Comparison of ENCODE assay signal across 7 mouse cellular contexts in genomic region chr16:20517701-20518374, GRCm38 (mm10). TPM values are rescaled to one million over a fixed set of nuclear protein-coding genes. Genes with fewer than 3 reads are reported as not detected.
DNase-seq lines count a peak whose midpoint lies in the region; ATAC-seq and TF ChIP-seq lines count a peak whose summit lies in the region.

No protein-coding gene starts in this region.

- H3K9me3 ChIP-seq in limb, embryonic 10.5 days (replicated peaks), result no peaks in the 10 kb centered on the region
- no peaks in the 10 kb centered on the region for H3K9me3 ChIP-seq in midbrain, embryonic 12.5 days

- WGBS in thymus, adult 2 months, result 22% methylated on average over 6 of the region's 6 CpGs
- 6% methylated on average over 6 of the region's 6 CpGs for WGBS in limb, embryonic 10.5 days
- WGBS in midbrain, embryonic 12.5 days, result 3% methylated on average over 6 of the region's 6 CpGs

- DNase-seq in thymus, adult 2 months, result peak; percentile 14
- no peak for DNase-seq in thymus, postnatal 25 days
- peak; percentile 72 for DNase-seq in embryo, embryonic 9.5 days (ENCODE audit: extremely low spot score)
- peak; percentile 35 to 51 for DNase-seq in heart, postnatal 14 days
- DNase-seq in limb, embryonic 10.5 days (ENCODE audit: low spot score), result peak; percentile 70
- DNase-seq in thymus, postnatal 14 days, result no peak

- intact Hi-C loops in heart, postnatal 14 days (cut with DNase I), result loop anchor here (2.0 to 5.0 kb wide), 2 partner anchors 19 to 94 kb away; partner anchors contain the start of genes Alg3, Eef1akmt4, Eif2b5 and Gm49333

- H3K4me3 ChIP-seq in thymus, adult 2 months (ENCODE audit: control insufficient read depth, insufficient read depth, low read length), result peak overlapping the region; percentile 97
- H3K4me3 ChIP-seq in limb, embryonic 10.5 days, result peak overlapping the region; percentile 84
- peak overlapping the region; percentile 79 for H3K4me3 ChIP-seq in midbrain, embryonic 12.5 days

- no peaks in the 10 kb centered on the region for H3K27me3 ChIP-seq in thymus, adult 2 months (ENCODE audit: control insufficient read depth, insufficient read depth, low read length)
- H3K27me3 ChIP-seq in limb, embryonic 10.5 days (ENCODE audit: low read depth, poor library complexity, severe bottlenecking), result no peaks in the 10 kb centered on the region
- H3K27me3 ChIP-seq in midbrain, embryonic 12.5 days, result no peaks in the 10 kb centered on the region

- H3K9ac ChIP-seq in midbrain, embryonic 12.5 days (replicated peaks), result peak overlapping the region; percentile 92

- no peak overlapping the region for H3K27ac ChIP-seq in thymus, adult 2 months (ENCODE audit: control insufficient read depth, insufficient read depth, low read length)
- peak overlapping the region; percentile 97 for H3K27ac ChIP-seq in limb, embryonic 10.5 days
- H3K27ac ChIP-seq in midbrain, embryonic 12.5 days (replicated peaks), result peak overlapping the region; percentile 95

- H3K36me3 ChIP-seq in thymus, adult 2 months (ENCODE audit: control insufficient read depth, insufficient read depth, low read length), result no peaks in the 10 kb centered on the region
- peaks cover 37% of the 10 kb centered on the region for H3K36me3 ChIP-seq in limb, embryonic 10.5 days
- peaks cover 30% of the 10 kb centered on the region for H3K36me3 ChIP-seq in midbrain, embryonic 12.5 days

- H3K4me2 ChIP-seq in midbrain, embryonic 12.5 days (replicated peaks), result peak overlapping the region; percentile 69

- no peak for TF ChIP-seq POLR2A in thymus, adult 2 months (IDR thresholded peaks at IDR 0.05; ENCODE audit: control insufficient read depth, extremely low read depth, insufficient read depth, low read length, poor library complexity)

- no peak for TF ChIP-seq CTCF in thymus, adult 2 months (IDR thresholded peaks at IDR 0.05; ENCODE audit: borderline replicate concordance, control insufficient read depth, extremely low read depth, insufficient read depth, low read length, poor library complexity)

- H3K4me1 ChIP-seq in thymus, adult 2 months (replicated peaks; ENCODE audit: control insufficient read depth, insufficient read depth, low read length), result peaks cover 10% of the 10 kb centered on the region
- peaks cover 19% of the 10 kb centered on the region for H3K4me1 ChIP-seq in limb, embryonic 10.5 days
- peaks cover 31% of the 10 kb centered on the region for H3K4me1 ChIP-seq in midbrain, embryonic 12.5 days

- ATAC-seq in midbrain, embryonic 12.5 days (ENCODE audit: low FRiP score, low read depth), result peak; percentile 77

RNA-seq across cellular contexts. Expression of gene Dvl3, which starts 1.1 kb away (rescaled TPM):
- polyA plus RNA-seq in thymus, adult 2 months (2012; rRNA removed), result 42.7 and 49.5 TPM in 2 replicates
- total RNA-seq in heart, postnatal 14 days (2021), result 10 to 100 TPM; 51.1 to 51.7 TPM
- 28.6 and 33.5 TPM in 2 replicates for polyA plus RNA-seq in limb, embryonic 10.5 days (2016; fragmentation: Nextera tagmentation; extraction: Ambion mirVana)
- 49.1 and 52.6 TPM in 2 replicates for polyA plus RNA-seq in midbrain, embryonic 12.5 days (2016; fragmentation: Nextera tagmentation; extraction: Ambion mirVana)

RNA-seq across cellular contexts. Expression of gene Ap2m1, which starts 17.4 kb away (rescaled TPM):
- 512 and 578 TPM in 2 replicates for polyA plus RNA-seq in thymus, adult 2 months (2012; rRNA removed)
- 100 to 1,000 TPM; 218 to 220 TPM for total RNA-seq in heart, postnatal 14 days (2021)
- 536 and 586 TPM in 2 replicates for polyA plus RNA-seq in limb, embryonic 10.5 days (2016; fragmentation: Nextera tagmentation; extraction: Ambion mirVana)
- 906 and 914 TPM in 2 replicates for polyA plus RNA-seq in midbrain, embryonic 12.5 days (2016; fragmentation: Nextera tagmentation; extraction: Ambion mirVana)

RNA-seq across cellular contexts. Expression of gene Eif2b5, which starts 19.2 kb away (rescaled TPM):
- 40.7 and 44.7 TPM in 2 replicates for polyA plus RNA-seq in thymus, adult 2 months (2012; rRNA removed)
- total RNA-seq in heart, postnatal 14 days (2021), result 10 to 100 TPM; 49.7 to 50.4 TPM
- 164 and 173 TPM in 2 replicates for polyA plus RNA-seq in limb, embryonic 10.5 days (2016; fragmentation: Nextera tagmentation; extraction: Ambion mirVana)
- 120 and 136 TPM in 2 replicates for polyA plus RNA-seq in midbrain, embryonic 12.5 days (2016; fragmentation: Nextera tagmentation; extraction: Ambion mirVana)

RNA-seq across cellular contexts. Expression of gene Abcf3, which starts 30.5 kb away (rescaled TPM):
- polyA plus RNA-seq in thymus, adult 2 months (2012; rRNA removed), result 60.9 and 70.8 TPM in 2 replicates
- total RNA-seq in heart, postnatal 14 days (2021), result 10 to 100 TPM; 69.1 to 72.7 TPM
- polyA plus RNA-seq in limb, embryonic 10.5 days (2016; fragmentation: Nextera tagmentation; extraction: Ambion mirVana), result 49.7 and 61.9 TPM in 2 replicates
- polyA plus RNA-seq in midbrain, embryonic 12.5 days (2016; fragmentation: Nextera tagmentation; extraction: Ambion mirVana), result 76.5 and 77.9 TPM in 2 replicates

Comparison
In these comparisons a context has a peak if more than half of its experiments do, and no peak if none do; other contexts are left out.
1. DNase-seq: peak in thymus, adult 2 months (single experiment), embryo, embryonic 9.5 days (single experiment), heart, postnatal 14 days (2 of 2) and limb, embryonic 10.5 days (single experiment); none in thymus, postnatal 25 days (single experiment) and thymus, postnatal 14 days (single experiment).
2. Peak in every context shown above with its lines, with median percentiles within 50 percentile points of each other: H3K4me3 ChIP-seq.